Mouse (Mus musculus) thymus, adult 2 months (tissue): Measurements from ENCODE around the gene Tas2r105. TPM values are rescaled to one million over a fixed set of nuclear protein-coding genes. Genes with fewer than 3 reads are reported as not detected.

Source experiments
- DNase-seq: peaks from one replicate; pipeline ENCODE4 v3.0.0; 2021
- H3K27ac ChIP-seq: fragments of 200-500 bp; 2 replicates; pipeline ENCODE4 v1.5.1; 2012; ENCODE audit warnings: low read length, control low read depth; ENCODE audit not compliant: control insufficient read depth, insufficient read depth
- H3K27me3 ChIP-seq: fragments of 200-500 bp; 2 replicates; pipeline ENCODE4 v1.6.1; 2012; ENCODE audit warnings: mild to moderate bottlenecking, low read length, moderate library complexity, mixed read lengths; ENCODE audit not compliant: control insufficient read depth, insufficient read depth
- H3K36me3 ChIP-seq: fragments of 200-500 bp; 2 replicates; pipeline ENCODE4 v1.6.1; 2012; ENCODE audit warnings: mild to moderate bottlenecking, low read length, moderate library complexity; ENCODE audit not compliant: control insufficient read depth, insufficient read depth
- H3K4me1 ChIP-seq: fragments of 200-500 bp; replicated peaks from 2 replicates; pipeline ENCODE4 v1.6.1; 2012; ENCODE audit warnings: low read length; ENCODE audit not compliant: control insufficient read depth, insufficient read depth
- H3K4me3 ChIP-seq: fragments of 200-500 bp; 2 replicates; pipeline ENCODE4 v1.5.1; 2012; ENCODE audit warnings: mild to moderate bottlenecking, low read length, control low read depth, moderate library complexity; ENCODE audit not compliant: control insufficient read depth, insufficient read depth
- CTCF ChIP-seq: fragments of 200-500 bp; IDR thresholded peaks from 2 replicates; pipeline ENCODE4 v1.5.1; 2012; ENCODE audit warnings: mild to moderate bottlenecking, control low read depth, low read length, moderate library complexity, borderline replicate concordance; ENCODE audit not compliant: control insufficient read depth, poor library complexity, insufficient read depth; ENCODE audit errors: extremely low read depth
- POLR2A ChIP-seq: fragments of 200-500 bp; IDR thresholded peaks from 2 replicates; pipeline ENCODE4 v1.6.1; 2012; ENCODE audit warnings: mild to moderate bottlenecking, low read length, control low read depth, moderate library complexity; ENCODE audit not compliant: control insufficient read depth, poor library complexity, insufficient read depth; ENCODE audit errors: extremely low read depth
- WGBS: fragments of 180-500 bp; shearing (Covaris S2); methylation state at CpG from one replicate; pipeline ENCODE4 v1.1.7; 2018; 5-methylcytosine and 5-hydroxymethylcytosine counted together
- polyA plus RNA-seq: library from polyadenylated mRNA; depleted of rRNA; stranded (reverse); fragments of >200 nt; gene quantifications from 2 replicates; pipeline ENCODE4 v1.2.3, GENCODE M21; 2012; rRNA removed

The Tas2r105 gene
- not detected in 2 replicates for polyA plus RNA-seq

DNA sequence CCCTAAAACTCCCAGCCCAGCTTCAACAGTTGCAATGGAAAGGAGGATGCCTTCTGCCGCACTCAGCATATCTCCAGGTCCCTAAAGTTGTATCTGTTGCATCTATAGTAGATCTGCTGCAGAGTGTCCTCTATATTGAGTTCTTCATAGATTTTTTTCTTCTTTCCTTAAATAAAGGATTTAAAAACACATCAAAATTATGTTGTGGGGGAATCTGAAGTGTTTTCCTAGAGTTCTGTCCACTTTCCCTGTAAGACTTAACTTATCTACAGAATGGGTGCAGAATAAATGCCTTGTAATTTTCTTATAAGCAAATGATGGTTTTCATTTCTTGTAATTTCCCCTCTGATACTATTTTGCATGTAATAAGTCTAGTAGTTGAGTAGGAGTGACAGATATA, at the start of gene Tas2r105:
Tas2r105 (minus strand) TSS at position 101 of the 400 bp plus-strand sequence.
- no peaks in the 10 kb centered on the region for H3K36me3 ChIP-seq
- H3K4me1 ChIP-seq = no peaks in the 10 kb centered on the region
- H3K4me3 ChIP-seq = no peak within 1 kb of the TSS
- TF ChIP-seq POLR2A = no peak
- TF ChIP-seq CTCF = no peak
- H3K27ac ChIP-seq = no peak within 1 kb of the TSS
- no peaks in the 10 kb centered on the region for H3K27me3 ChIP-seq
- 87% methylated on average over 1 of the region's 1 CpGs for WGBS
- no peak for DNase-seq

DNA sequence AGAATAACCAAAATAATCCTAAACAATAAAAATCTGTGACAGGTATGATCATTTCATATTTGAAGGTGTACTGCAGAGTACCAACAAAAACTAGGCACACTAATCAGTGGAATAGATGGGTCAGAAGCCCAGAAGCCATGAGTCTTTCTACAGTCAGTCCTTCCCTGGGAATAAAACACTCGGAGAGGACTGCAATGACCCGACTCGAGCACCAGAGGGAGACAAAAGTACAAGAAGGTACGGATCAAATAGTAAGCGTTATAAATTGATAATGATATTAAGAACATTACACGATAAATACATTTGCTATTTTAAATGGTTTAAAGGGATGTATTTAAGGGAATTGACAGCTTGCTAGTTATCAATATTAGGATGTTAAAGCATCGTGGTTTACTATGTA, 25.5 kb upstream of the Tas2r105 start:
- 42% methylated on average over 7 of the region's 7 CpGs for WGBS
- Histone ChIP-seq H3K4me1 (no peaks in the 10 kb centered on the region), H3K27ac (no peak overlapping the region), H3K27me3 (no peaks in the 10 kb centered on the region), H3K4me3 (no peak overlapping the region), H3K36me3 (no peaks in the 10 kb centered on the region)
- DNase-seq = no peak
- TF ChIP-seq CTCF (no peak), POLR2A (no peak)

DNA sequence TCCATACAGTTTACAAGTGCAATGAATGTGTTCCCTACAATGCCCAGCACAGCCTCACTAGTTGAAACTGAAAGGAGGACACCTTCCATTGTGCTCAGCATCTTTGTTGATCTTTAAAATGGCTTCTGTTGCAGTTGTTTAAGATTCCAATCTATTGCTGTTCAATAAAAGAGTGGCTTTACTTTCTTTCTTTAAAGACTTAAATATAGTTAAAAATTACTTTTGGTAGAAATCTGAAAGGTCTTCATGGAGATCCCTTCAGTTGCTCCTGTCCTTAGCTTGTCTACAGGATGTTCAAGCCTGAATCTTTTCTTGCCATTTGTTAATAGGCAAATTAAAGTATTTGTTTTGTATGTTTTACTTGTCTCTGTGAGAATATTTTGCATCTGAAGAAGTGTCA, 2.7 kb upstream of the Tas2r105 start, which contains the start of gene Tas2r114:
Tas2r114 (minus strand) TSS at position 101 of the 400 bp plus-strand sequence.
- Histone ChIP-seq H3K27me3 (no peaks in the 10 kb centered on the region), H3K27ac (no peak within 1 kb of the TSS), H3K4me3 (no peak within 1 kb of the TSS), H3K4me1 (no peaks in the 10 kb centered on the region), H3K36me3 (no peaks in the 10 kb centered on the region)
- TF ChIP-seq CTCF (no peak), POLR2A (no peak)
- no peak for DNase-seq

DNA sequence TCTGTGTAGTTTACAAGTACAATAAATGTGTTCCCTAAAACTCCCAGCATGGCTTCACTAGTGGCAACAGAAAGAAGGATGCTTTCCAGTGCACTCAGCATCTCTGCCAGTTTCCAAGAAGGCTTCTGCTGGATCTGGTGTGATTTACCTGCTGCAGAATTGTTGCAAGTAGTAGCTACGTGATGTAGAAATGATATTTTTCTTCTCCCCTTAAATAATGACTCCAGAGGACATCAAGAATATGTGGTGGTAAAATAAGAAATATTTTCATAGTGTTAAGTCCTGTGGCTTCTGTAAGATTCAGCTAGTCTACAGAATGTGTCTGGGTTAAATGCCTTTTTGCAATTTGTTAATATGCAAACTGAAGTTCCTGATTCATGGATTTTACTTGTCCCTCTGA, 1.7 kb downstream of the Tas2r105 start, which contains the start of gene Tas2r104:
Tas2r104 (minus strand) TSS at position 101 of the 400 bp plus-strand sequence.
- no peak within 1 kb of the TSS for H3K27ac ChIP-seq
- TF ChIP-seq POLR2A = no peak
- TF ChIP-seq CTCF = no peak
- no peaks in the 10 kb centered on the region for H3K4me1 ChIP-seq
- H3K4me3 ChIP-seq = no peak within 1 kb of the TSS
- DNase-seq = no peak
- no peaks in the 10 kb centered on the region for H3K27me3 ChIP-seq
- WGBS = 90% methylated on average over 1 of the region's 1 CpGs
- H3K36me3 ChIP-seq = no peaks in the 10 kb centered on the region

DNA sequence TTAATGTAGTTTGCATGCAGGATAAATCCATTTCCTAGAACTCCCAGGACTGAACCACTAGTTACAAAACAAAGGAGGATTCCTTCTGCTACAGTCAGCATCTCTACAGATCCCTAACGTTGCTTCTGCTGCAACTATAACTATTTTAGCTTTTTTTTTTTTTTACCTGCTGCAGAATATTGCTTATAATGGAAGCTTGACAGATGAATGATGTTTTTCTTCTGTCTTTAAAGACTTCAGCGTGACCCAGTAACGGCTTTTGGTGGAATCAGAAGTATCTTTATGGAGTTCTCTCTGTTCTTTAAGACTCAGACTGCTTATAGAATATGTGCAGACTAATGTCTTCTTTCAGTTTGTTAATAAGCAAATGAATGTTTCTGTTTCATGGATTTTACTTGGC, 8.5 kb downstream of the Tas2r105 start, which contains the start of gene Tas2r106:
Tas2r106 (minus strand) TSS at position 101 of the 400 bp plus-strand sequence.
- no peaks in the 10 kb centered on the region for H3K27me3 ChIP-seq
- H3K4me1 ChIP-seq = no peaks in the 10 kb centered on the region
- 78% methylated on average over 3 of the region's 3 CpGs for WGBS
- no peak within 1 kb of the TSS for H3K27ac ChIP-seq
- no peaks in the 10 kb centered on the region for H3K36me3 ChIP-seq
- no peak for DNase-seq
- TF ChIP-seq POLR2A (no peak), CTCF (no peak)
- H3K4me3 ChIP-seq = no peak within 1 kb of the TSS

DNA sequence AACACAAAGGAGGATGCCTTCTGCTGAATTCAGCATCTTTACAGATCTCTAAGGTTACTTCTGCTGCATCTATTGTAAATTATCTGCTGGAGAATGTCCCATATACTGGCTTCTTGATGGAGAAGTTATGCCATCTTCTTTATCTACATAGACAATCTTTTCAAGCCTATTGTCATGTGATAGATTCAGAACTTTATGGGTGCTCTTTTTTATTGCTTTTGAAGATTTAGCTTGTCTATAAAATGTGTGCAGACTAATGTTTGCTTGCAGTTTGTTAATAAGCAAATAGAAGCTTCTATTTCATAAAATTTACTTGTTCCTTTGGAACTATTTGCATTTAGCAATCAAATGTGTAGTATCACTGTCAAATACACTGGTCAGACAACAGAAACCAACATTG, 27.2 kb downstream of the Tas2r105 start, which contains the start of gene Tas2r107:
Tas2r107 (minus strand) TSS at position 101 of the 400 bp plus-strand sequence.
- no peak for DNase-seq
- TF ChIP-seq CTCF (no peak), POLR2A (no peak)
- no peaks in the 10 kb centered on the region for H3K27me3 ChIP-seq
- no peak within 1 kb of the TSS for H3K27ac ChIP-seq
- no peak within 1 kb of the TSS for H3K4me3 ChIP-seq
- H3K36me3 ChIP-seq = no peaks in the 10 kb centered on the region
- no peaks in the 10 kb centered on the region for H3K4me1 ChIP-seq

Other genes starting within 250 kb of the Tas2r105 start
- not detected in 2 replicates for gene 5430401F13Rik, start 201.1 kb downstream of the Tas2r105 start, polyA plus RNA-seq
- not detected in 2 replicates for gene Gm6619, start 201.1 kb downstream of the Tas2r105 start, polyA plus RNA-seq
- not detected in 2 replicates for gene Tas2r130, start 56.6 kb downstream of the Tas2r105 start, polyA plus RNA-seq
- gene Tas2r107, start 27.3 kb downstream of the Tas2r105 start, polyA plus RNA-seq = not detected in 2 replicates
- not detected in 2 replicates for gene Tas2r106, start 8.6 kb downstream of the Tas2r105 start, polyA plus RNA-seq
- not detected in 2 replicates for gene Tas2r104, start 1.8 kb downstream of the Tas2r105 start, polyA plus RNA-seq
- not detected in 2 replicates for gene Tas2r114, start 2.6 kb upstream of the Tas2r105 start, polyA plus RNA-seq